Comparison of ENCODE assay signal across 8 mouse cellular contexts in the genomic region with DNA sequence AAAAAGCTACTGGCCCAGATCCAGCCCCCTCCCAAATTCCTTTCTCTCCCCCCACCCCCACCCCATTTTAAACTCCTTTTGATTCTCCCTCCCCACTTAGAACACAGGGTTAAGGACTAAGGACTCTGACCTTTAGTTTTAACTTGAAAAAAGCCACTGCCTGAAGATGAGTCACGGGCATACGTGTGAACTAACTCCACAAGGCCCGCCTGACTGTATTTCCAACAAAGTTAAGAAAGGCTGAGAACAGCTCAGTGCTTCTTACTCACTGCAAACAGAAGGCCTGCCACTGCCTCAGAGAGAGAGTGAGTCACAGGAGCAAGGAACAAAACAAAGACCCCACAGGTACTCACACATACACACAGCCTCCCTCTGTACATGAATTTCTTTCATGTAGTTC. TPM values are rescaled to one million over a fixed set of nuclear protein-coding genes. Genes with fewer than 3 reads are reported as not detected.
DNase-seq lines count a peak whose midpoint lies in the region; ATAC-seq and TF ChIP-seq lines count a peak whose summit lies in the region.
"Had no signal": no experiment of that assay in that cellular context is flagged by ENCODE, and none has a peak within 500 bp of the region (broad histone marks: within the 10 kb centered on the region; RNA-seq: fewer than 3 reads in every experiment).

No protein-coding gene starts in this region.

- H3K36me3 ChIP-seq in lung, embryonic 14.5 days (ENCODE audit: insufficient read depth) = no peaks in the 10 kb centered on the region

- intact Hi-C loops in heart, postnatal 10 days (cut with DNase I) = no loop called here

- H3K9ac ChIP-seq in lung, embryonic 14.5 days = no peak overlapping the region
- H3K9ac ChIP-seq: liver, embryonic 14.5 days had no signal

- no peak overlapping the region for H3K4me2 ChIP-seq in lung, embryonic 14.5 days

- TF ChIP-seq CTCF in lung, embryonic 14.5 days (IDR thresholded peaks at IDR 0.05; ENCODE audit: low read depth) = no peak

- peak; percentile 54 for DNase-seq in right cerebral cortex, adult 18-20 months
- no peak for DNase-seq in right cerebral cortex, postnatal 14 days
- peak; percentile 7 for DNase-seq in adrenal gland, postnatal 25 days
- DNase-seq in heart, postnatal 10 days = peak; percentile 17 to 20
- DNase-seq in lung, embryonic 14.5 days = peak; percentile 67
- no peak for DNase-seq in cerebellum, postnatal 10 days

- no peaks in the 10 kb centered on the region for H3K27me3 ChIP-seq in lung, embryonic 14.5 days (ENCODE audit: insufficient read depth, low read length)

- 19% methylated on average over 3 of the region's 3 CpGs for WGBS in lung, embryonic 14.5 days

- peaks cover 29% of the 10 kb centered on the region for H3K4me1 ChIP-seq in lung, embryonic 14.5 days (ENCODE audit: insufficient read depth)

- peak overlapping the region; percentile 69 for H3K27ac ChIP-seq in lung, embryonic 14.5 days (ENCODE audit: low read depth)
- H3K27ac ChIP-seq: liver, embryonic 14.5 days had no signal

- peak; percentile 50; the same call in 1 of the 2 replicates for ATAC-seq in lung, embryonic 14.5 days (ENCODE audit: insufficient read depth)
- ATAC-seq in granulocyte monocyte progenitor cell, adult 5-6 weeks (replicated peaks; ENCODE audit: poor library complexity, severe bottlenecking) = no peak

- H3K9me3 ChIP-seq in lung, embryonic 14.5 days (ENCODE audit: low read depth, low read length) = no peaks in the 10 kb centered on the region

- H3K4me3 ChIP-seq in lung, embryonic 14.5 days (ENCODE audit: low read depth, low read length) = no peak overlapping the region

RNA-seq across cellular contexts. Expression of gene Mllt3, which starts 48.6 kb away (rescaled TPM):
- 18.5 and 23.7 TPM in 2 replicates for total RNA-seq in adrenal gland, postnatal 25 days (2021)
- 10 to 100 TPM; 10.7 to 12.3 TPM for total RNA-seq in heart, postnatal 10 days (2021)
- 43.6 and 44.1 TPM in 2 replicates for polyA plus RNA-seq in lung, embryonic 14.5 days (2014; fragmentation: Nextera tagmentation; extraction: Ambion mirVana)
- total RNA-seq in granulocyte monocyte progenitor cell, adult 5-6 weeks (2014; fragmentation: Nextera tagmentation) = 6.0 and 8.5 TPM in 2 replicates
- total RNA-seq in granulocyte monocyte progenitor cell, adult 5-6 weeks (2017) = 8.8 and 10.5 TPM in 2 replicates

Comparison
In these comparisons a context has a peak if more than half of its experiments do, and no peak if none do; other contexts are left out.
1. DNase-seq: peak in right cerebral cortex, adult 18-20 months (single experiment), adrenal gland, postnatal 25 days (single experiment), heart, postnatal 10 days (2 of 2) and lung, embryonic 14.5 days (single experiment); none in right cerebral cortex, postnatal 14 days (single experiment) and cerebellum, postnatal 10 days (0 of 2).